Mouse (Mus musculus) retina, adult 2 months (tissue): ENCODE measurements around the gene Gas2l3.

Source experiments
- DNase-seq: peaks from one replicate; pipeline ENCODE4 v3.0.0-alpha.2; 2012; ENCODE audit warnings: low read depth, low spot score

Gas2l3 gene

DNA sequence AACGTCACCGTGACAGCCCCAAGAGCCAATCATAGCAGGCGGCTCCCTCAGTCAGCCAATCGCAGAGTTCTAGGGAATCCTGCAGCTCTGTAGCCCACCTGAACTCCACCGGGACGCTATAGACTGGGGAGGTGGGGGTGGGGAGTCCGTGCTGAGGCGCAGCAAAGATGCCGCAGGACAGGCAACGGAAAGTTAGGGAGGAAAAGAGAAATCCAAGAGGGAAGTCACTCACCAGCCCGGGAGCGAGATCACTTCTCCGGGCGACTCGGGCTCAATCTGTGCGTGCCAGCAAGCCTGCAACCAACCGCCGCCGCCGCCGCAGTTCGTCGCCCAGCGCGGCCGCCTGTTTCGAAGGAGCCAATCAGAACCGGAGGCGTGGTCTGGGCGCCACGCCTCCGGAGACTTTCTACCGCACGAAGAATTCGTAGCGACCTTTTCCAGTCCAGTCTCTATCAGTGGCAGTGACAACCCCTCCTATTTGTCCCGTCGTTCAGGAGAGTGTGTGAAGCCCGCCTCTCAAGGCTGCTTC, at the start of gene Gas2l3:
Gas2l3 (minus strand) TSS at position 345 of the 529 bp plus-strand sequence.
- DNase-seq: peak; percentile 15

- DNase-seq: no peak
Observed at GRCm38 (mm10) chr10:89491321-89491720, 47.6 kb upstream of the Gas2l3 start.

DNA sequence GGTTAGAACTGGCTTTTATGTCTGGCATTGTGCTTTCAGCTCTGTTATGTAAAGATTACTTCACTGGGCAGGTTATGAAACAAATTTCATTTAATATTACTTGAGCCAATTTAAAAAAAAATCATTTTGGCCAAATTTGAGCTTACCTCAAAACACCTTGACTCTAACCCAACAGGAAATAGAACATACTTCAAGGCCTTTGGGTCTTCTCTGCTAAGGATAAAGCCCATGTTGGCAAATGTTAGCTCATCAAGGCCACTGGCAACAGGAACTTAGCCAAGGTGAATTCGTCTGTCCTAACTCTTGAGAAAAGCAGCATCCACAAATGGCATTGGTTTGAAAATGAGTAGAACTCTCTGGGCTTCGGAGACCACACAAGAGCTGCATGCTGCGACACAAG, 46.5 kb upstream of the Gas2l3 start:
- no peak for DNase-seq

DNA sequence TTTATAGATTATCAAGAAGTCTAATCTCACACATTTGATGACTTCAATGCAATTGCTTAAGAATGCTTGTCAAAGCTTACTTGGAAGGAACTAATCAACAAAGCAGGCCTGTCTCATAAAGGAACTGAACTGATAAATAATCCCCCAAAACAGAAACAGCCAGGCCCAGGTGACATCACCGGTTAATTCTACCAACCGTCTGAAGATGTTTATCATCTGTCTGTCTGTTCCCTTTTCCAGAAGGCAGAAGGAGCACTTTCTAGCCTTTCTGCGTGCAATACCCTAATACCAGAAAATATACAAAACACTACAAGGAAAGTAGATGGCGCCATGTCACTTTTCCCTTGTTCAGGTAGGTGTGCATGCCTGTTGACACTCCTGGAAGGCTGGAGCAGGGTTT, 45.7 kb upstream of the Gas2l3 start:
- no peak for DNase-seq

DNA sequence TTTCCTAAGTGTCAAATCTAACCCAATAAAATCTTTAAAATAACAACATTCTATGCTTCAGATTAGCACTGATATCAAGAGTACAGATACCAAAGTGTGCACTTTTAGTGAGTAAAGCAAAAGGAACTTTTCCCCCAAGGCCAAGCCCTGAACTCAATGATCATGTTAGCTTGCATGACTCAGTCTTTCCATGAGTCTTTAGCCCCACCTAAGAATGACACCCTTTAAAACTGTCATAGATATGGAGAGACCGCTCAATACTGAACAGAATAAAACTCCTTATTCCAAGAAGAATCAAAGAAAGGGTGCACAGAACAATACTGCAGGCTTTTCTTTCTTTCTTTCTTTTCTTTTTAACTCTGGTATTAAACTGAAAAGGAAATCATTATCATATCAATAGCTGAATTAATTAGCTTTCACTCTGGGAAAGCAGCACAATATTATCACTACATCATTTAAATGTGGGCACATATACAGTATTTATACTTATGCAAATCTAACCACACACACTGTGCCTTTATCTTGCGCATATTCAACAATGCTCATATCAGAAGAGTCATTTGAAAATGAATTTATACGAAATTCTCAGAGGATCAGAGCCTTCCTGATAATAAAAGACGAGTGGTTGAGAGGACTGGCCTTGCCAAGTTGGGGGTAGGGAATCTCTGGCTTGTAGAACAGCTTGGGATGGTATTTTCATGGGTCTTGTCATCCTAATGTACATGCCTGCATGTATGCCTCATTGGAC, 43.4 kb upstream of the Gas2l3 start:
- DNase-seq: no peak

DNA sequence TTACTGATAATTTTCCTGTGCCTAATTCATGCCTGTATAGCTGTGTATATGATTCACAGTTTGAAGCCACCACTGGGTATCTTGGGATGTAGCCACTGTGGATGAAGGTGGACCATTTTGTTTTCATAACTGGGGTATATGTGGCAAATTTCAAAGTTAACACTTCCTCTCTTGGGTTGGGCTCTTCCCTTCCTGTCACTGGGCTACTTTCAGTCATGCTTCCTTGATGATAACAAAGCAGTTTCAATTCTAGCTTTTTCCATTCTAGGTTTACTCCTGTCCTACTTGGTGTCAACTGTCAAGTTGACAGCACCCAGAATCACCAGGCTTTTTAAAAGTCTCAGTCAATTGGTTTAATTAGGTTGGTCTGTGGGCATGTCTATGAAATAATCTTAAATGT, 41.1 kb upstream of the Gas2l3 start:
- no peak for DNase-seq

GRCm38 (mm10) chr10:89483812-89484602, 40.2 kb upstream of the Gas2l3 start:
- DNase-seq: no peak

DNA sequence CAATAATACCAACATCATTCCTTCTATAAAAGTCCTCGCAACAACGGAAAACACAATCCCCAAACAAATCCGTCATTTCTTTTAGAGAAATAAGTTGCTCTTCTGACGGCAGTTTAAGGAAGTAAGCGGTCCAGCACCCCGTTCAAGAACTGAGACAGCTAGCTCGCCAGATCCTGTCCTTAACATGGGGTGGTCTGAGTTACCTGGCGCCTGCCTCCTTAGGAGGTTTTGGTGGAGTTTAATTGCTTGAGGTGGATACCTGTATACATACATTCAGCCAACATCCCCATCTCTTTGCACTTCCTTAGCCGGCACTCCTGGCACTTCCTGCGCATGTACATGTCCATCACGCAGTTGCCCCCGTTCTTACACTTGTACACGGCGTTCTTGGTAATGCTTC, 39.3 kb upstream of the Gas2l3 start:
- DNase-seq: no peak

DNA sequence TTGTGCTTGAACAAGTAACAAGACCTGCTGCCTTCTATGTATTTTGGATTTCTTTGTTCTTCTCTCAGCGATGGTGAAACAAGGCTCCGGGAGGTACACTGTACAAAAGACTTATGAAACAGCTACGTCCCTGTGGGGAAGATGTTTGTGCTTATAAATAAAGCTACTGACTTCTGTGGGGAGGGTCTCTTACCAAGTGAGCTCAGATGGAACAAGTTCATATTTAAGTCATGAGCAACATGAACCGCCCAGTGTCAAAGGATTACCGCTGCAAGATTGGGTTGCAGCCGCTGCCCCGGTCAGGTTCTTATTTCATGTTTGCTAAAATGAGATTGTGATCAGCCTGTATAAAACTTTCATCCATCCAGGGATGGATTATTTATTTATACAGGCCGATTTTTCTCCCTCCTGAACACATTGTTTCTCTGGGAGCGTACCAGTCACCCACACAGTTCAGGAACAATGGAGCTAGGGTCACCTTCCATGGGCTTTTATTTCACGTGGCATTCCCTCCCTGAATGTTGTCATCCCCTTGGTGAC, 38.4 kb upstream of the Gas2l3 start:
- no peak for DNase-seq

DNA sequence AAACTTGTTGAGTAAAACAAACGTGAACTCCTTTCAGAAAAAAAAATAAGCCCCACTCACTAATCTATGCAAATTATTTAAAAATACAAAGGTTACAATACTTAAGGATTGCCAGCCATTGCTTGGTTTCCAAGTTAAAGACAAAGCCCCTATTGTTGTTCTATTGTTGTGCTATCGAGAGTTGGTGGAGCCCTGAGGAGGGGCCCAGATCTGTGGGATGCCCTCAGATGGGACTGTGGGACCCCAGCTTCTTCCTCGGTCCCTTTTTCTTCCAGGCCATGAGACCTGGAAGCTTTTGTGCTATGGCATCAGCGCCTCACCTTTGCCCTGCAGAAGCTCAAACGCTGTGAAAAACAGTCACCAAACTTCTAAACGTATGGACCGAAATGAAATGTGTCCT, 37.9 kb upstream of the Gas2l3 start:
- no peak for DNase-seq

DNA sequence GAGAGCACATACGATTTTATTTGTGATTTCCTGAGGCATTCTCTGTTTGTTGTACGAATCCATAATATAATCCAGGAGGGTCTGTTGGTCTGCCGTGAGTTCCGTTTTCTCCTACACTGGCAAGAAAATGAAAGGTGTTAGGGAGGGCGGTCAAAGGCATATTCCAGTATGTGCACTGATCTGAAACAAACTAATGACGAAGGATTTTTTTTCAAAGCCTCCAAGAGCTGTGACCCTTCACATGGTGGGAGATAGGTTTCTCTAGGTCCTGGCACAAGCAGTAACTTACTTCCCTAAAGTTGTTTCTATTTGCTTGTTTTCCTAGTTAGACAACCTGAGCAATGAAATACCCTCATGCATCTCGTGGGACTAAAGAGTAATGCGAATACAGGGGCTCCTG, 35.0 kb upstream of the Gas2l3 start:
- no peak for DNase-seq

- no peak for DNase-seq
Observed at GRCm38 (mm10) chr10:89470596-89471353, 27.0 kb upstream of the Gas2l3 start.

DNA sequence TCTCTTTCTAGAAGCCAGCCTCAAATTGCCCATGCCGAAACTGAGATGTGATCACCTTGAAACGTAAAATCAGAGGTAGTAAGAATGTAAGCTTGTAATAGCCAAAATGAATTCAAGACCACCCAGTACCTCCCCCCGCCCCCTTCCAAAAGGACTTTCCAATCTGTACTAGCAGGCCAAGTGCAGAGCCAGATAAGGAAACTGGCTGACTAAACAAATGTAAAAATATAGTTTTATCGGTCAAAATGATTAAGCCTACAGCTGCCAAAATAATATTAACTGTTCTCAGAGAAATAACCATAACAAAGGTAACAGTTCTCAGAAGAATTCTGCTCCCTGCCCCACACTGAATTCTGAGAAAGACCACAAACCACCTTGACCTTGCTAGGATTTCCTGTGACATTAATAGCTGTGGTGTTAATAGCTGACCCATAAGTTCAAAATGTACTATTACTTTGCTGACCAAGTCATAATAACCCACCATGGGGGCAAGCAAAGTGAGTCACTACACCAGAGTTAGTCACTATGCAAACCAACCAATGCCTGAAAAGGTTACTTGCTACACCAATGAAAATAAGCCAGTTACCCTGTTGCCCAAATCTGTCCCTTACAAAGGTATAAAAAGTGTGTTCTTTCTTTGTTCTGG, 21.1 kb upstream of the Gas2l3 start:
- DNase-seq: no peak

GRCm38 (mm10) chr10:89462890-89463289, 19.1 kb upstream of the Gas2l3 start:
- DNase-seq: no peak

GRCm38 (mm10) chr10:89461856-89462507, 18.2 kb upstream of the Gas2l3 start:
- DNase-seq: peak; percentile 54

GRCm38 (mm10) chr10:89460972-89461371, 17.2 kb upstream of the Gas2l3 start:
- no peak for DNase-seq

- DNase-seq: no peak
Observed at GRCm38 (mm10) chr10:89458770-89459169, 15.0 kb upstream of the Gas2l3 start.

DNA sequence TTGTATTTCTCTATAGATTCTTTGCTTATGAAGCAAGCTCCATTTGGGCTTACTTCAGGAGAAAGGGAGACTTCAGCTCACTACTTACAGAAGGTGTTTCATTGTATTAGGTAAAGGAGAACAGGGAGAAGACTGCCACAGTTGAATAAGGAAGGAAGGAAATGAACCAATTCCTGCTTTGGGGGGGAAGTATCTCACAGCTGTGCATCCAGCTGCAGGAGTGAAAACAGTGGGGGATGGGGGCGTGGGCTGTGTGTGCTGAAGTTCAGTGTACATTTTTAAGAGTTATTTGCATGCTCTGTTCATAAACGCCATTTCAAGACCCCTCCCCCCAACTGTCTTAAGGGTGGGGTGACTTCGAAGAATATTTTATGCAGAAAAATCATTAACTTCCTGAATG, 10.0 kb upstream of the Gas2l3 start:
- DNase-seq: no peak

DNA sequence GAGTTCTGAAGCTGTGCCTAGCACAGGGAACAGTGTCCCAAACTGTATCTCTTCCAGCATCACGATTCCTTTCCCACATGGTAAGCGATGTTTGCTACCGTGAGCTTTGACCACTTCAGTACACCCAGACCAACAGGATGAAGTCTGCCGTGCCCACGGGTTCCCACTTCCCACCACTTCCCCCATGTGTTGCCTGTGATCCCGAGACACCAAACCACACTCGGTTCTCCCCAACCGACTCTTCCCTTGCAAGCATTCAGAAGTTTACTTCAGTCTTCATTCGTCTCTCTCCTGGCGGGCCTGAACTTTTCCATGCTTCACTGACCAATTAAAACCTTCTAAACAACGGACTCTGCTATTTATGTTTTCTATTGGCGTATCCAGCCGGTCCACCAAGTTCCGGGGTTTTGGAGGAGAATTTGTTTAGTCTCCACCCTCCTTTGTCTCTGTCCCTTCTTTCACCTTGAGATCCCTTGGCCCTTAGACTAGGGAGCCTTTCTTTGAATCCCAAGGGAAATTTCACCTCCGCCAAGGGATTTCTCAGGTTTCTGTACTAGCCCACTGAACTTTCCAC, 9.4 kb upstream of the Gas2l3 start:
- DNase-seq: no peak

- no peak for DNase-seq
Observed at GRCm38 (mm10) chr10:89450411-89450810, 6.6 kb upstream of the Gas2l3 start.
